ENCODE assay signal across 24 mouse cellular contexts in the genomic region with DNA sequence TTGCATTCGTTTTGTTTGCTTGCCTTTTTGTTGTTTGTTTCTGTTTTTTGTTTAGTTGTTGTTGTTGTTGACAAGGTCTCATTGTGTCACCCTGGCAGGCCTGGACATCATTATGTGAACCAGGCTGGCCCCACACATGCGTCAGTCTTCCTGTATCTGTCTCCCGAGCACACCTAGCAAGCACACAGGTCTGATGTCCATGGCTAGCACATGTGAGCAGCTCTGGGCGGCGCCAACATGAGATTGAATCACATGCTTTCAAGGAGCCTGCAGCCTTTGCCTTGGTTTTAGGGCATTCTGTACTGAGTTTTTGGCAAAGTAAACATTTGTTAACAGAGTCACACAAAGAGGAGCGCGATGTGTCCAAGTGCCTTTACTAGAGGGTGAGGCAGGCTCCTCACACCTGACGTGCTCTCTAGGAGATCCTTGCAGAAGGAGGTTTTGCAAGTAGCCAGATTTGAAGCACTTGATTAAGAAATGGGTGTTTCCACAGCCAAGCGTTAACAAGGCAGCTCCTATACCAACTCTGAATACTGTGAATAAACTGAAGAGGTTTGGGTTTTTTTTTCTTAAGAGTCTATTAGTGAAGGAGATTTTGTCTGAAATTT.
"Had no signal": no experiment of that assay in that cellular context is flagged by ENCODE, and none has a peak within 500 bp of the region (broad histone marks: within the 10 kb centered on the region; RNA-seq: fewer than 3 reads in every experiment).

No protein-coding gene starts in this region.

- H3K4me1 ChIP-seq: hindbrain, embryonic 13.5 days; hindbrain, embryonic 15.5 days; kidney, embryonic 15.5 days; limb, embryonic 15.5 days had no signal

- H3K4me3 ChIP-seq: forebrain, embryonic 15.5 days; heart, embryonic 12.5 days; hindbrain, embryonic 13.5 days; hindbrain, embryonic 15.5 days; kidney, embryonic 15.5 days; layer of hippocampus, adult 2 months; limb, embryonic 13.5 days; limb, embryonic 15.5 days had no signal

- H3K9me3 ChIP-seq: forebrain, embryonic 15.5 days; heart, embryonic 12.5 days; hindbrain, embryonic 13.5 days; hindbrain, embryonic 15.5 days; kidney, embryonic 15.5 days; limb, embryonic 13.5 days; limb, embryonic 15.5 days had no signal

- H3K27ac ChIP-seq: forebrain, embryonic 15.5 days; hindbrain, embryonic 13.5 days; hindbrain, embryonic 15.5 days; hindbrain, postnatal 0 days; kidney, embryonic 15.5 days; kidney, postnatal 0 days; layer of hippocampus, adult 2 months; limb, embryonic 13.5 days; limb, embryonic 15.5 days had no signal

- H3K36me3 ChIP-seq: forebrain, embryonic 15.5 days; heart, embryonic 12.5 days; hindbrain, embryonic 13.5 days; hindbrain, embryonic 15.5 days; kidney, embryonic 15.5 days; limb, embryonic 13.5 days; limb, embryonic 15.5 days had no signal

- DNase-seq: forebrain, postnatal 0 days; gastrocnemius, postnatal 14 days; gastrocnemius, postnatal 36 days; heart, adult 18-20 months; heart, postnatal 10 days; kidney, adult 11 months; kidney, adult 2 months; kidney, adult 9 months; kidney, postnatal 14 days; kidney, postnatal 4 days; layer of hippocampus, adult 9-11 months; layer of hippocampus, postnatal 36 days; left cerebral cortex, postnatal 4 days had no signal

- H3K27me3 ChIP-seq: forebrain, embryonic 15.5 days; heart, embryonic 12.5 days; hindbrain, embryonic 13.5 days; hindbrain, embryonic 15.5 days; kidney, embryonic 15.5 days; limb, embryonic 13.5 days; limb, embryonic 15.5 days had no signal

- H3K4me2 ChIP-seq: forebrain, embryonic 15.5 days; heart, embryonic 12.5 days; hindbrain, embryonic 13.5 days; hindbrain, embryonic 15.5 days; kidney, embryonic 15.5 days; limb, embryonic 13.5 days; limb, embryonic 15.5 days had no signal

- H3K9ac ChIP-seq: forebrain, embryonic 15.5 days; forebrain, postnatal 0 days; heart, embryonic 12.5 days; hindbrain, embryonic 13.5 days; hindbrain, embryonic 15.5 days; kidney, embryonic 15.5 days; limb, embryonic 13.5 days; limb, embryonic 15.5 days had no signal

- ATAC-seq: forebrain, embryonic 15.5 days; forebrain, postnatal 0 days; hindbrain, postnatal 0 days; intestine, embryonic 16.5 days had no signal
